Mouse (Mus musculus) brain, embryonic 14.5 days (tissue): ENCODE measurements at regions not wholly inside any gene's neighbourhood (a gene's known extent, or its start where the extent isn't known, plus 50 kb on each side); places are given as distances from the start of the nearest gene placed in this dataset.
A peak's percentile ranks its signal among the peaks of the same experiment; 100 is the strongest.

Experiments
- CTCF ChIP-seq: fragments of 200-500 bp; IDR thresholded peaks from 2 replicates; pipeline ENCODE4 v1.5.1; 2012; ENCODE audit warnings: inconsistent platforms, mild to moderate bottlenecking, moderate library complexity, borderline replicate concordance; ENCODE audit not compliant: insufficient read depth, insufficient read length; ENCODE audit errors: extremely low read depth
- POLR2A ChIP-seq: fragments of 200-500 bp; IDR thresholded peaks from 2 replicates; pipeline ENCODE4 v1.6.1; 2012; ENCODE audit warnings: mild to moderate bottlenecking, inconsistent platforms, borderline replicate concordance; ENCODE audit not compliant: poor library complexity, insufficient read depth, insufficient read length, severe bottlenecking; ENCODE audit errors: extremely low read depth

- TF ChIP-seq CTCF, result peak; percentile 41; the same call in 1 of the 2 replicates
- TF ChIP-seq POLR2A, result no peak
Observed at GRCm38 (mm10) chr5:136619315-136620231, 52.3 kb upstream of the Cux1 start.
